Mouse (Mus musculus) brain, embryonic 14.5 days (tissue): ENCODE measurements around the gene Bmp6.

Experiments used
- CTCF ChIP-seq: fragments of 200-500 bp; IDR thresholded peaks from 2 replicates; pipeline ENCODE4 v1.5.1; 2012; ENCODE audit warnings: inconsistent platforms, mild to moderate bottlenecking, moderate library complexity, borderline replicate concordance; ENCODE audit not compliant: insufficient read depth, insufficient read length; ENCODE audit errors: extremely low read depth
- POLR2A ChIP-seq: fragments of 200-500 bp; IDR thresholded peaks from 2 replicates; pipeline ENCODE4 v1.6.1; 2012; ENCODE audit warnings: mild to moderate bottlenecking, inconsistent platforms, borderline replicate concordance; ENCODE audit not compliant: poor library complexity, insufficient read depth, insufficient read length, severe bottlenecking; ENCODE audit errors: extremely low read depth

DNA sequence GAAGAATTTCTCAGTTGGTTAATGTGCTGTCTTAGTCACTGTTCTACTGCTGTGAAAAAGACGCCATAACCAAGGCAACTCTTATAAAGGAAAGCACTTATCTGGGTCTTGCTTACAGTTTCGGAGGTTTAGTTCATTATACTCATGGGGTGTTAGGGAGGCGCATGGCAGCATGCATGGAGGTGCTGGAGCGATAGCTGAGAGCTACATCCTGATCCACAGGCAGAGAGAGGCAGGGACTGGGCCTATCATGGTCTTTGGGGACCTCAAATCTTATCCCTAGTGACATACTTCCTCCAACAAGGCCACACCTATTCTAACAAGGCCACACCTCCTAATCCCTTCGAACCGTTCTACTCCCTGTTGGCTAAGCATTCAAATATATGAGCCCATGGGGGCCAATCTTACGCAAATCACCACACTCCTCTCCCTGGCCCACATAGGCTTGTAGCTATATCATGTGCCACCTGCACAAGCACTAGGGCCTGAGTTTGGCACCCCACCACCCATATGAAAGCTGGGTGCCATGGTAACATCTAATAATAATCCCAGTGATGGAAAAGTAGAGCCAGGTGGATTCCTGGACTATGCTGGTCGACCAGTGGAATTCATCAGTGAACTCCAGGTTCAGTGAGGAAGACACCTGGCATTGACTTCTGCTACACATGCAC lies 198.7 kb downstream of the Bmp6 start:
- TF ChIP-seq CTCF (no peak), POLR2A (no peak)
